Mouse (Mus musculus) forelimb bud, embryonic 11.5 days (tissue): Measurements from ENCODE around the gene Tirap.

Source experiments
- DNase-seq: peaks from one replicate; pipeline ENCODE4 v3.0.0-alpha.2; 2012; ENCODE audit warnings: low read depth, low spot score

Gene Tirap

GRCm38 (mm10) chr9:35199772-35200471 lies at the start of gene Tirap, which contains the start of gene Srpr:
Gene Tirap, minus strand, starts transcription at chr9:35200291.
Gene Srpr, plus strand, starts transcription at chr9:35200175.
- DNase-seq, result peak; percentile 86

DNA sequence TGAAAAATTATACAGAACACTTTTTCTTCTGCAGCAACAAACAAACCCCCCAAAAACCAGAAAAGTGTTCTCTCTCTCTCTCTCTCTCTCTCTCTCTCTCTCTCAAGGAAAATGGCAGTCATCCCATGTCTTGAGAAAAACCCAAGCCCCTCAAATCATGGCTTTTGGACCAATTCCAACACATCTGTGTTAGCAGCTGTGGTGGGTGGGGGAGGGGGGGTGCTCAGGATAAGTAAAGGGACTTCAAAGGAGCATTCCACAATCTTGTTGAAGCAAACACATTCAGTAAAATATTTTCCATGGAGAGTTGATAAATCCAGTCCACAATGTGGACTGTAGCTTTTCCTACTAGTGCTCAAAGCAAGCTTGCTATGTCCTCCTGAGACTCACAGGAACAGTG lies 49.4 kb upstream of the Tirap start:
- DNase-seq, result no peak

DNA sequence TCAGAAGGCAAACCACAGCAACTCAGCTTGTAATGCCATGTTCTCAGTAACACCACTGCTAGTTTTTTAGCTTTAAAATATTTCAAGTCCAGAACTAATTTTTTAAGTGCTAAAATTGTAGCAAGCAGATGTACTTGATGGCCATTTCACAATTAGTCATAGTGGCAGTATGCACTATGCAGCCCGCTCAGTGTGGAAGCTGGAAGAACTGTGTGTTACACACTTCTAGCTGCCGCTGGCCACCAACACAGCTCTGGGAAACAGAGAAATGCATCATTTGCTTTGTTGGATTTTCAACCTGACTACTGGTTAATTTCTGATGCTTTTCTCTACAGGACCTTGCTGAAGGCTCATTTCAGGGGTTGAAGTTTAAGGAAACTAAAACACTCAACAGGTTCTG lies 47.3 kb upstream of the Tirap start:
- DNase-seq, result no peak

GRCm38 (mm10) chr9:35239734-35240133 lies 39.6 kb upstream of the Tirap start:
- no peak for DNase-seq

- DNase-seq, result no peak
Measured at GRCm38 (mm10) chr9:35238915-35239571, 39.0 kb upstream of the Tirap start.

DNA sequence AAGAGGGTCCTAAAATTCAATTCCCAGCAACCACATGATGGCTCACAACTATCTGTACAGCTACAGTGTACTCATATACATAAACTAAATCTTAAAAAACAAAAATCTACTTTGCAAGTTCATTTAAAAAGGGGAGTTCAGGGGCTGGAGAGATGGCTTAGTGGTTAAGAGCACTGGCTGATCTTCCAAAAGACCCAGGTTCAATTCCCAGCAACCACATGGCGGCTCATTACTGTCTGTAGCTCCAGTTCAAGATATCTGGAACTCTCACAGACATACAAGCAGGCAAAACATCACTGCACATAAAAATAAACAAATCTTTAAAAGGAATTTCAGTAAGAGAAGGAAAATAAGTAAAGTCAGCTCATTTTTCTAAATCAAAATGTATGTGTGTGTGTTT lies 38.3 kb upstream of the Tirap start:
- DNase-seq, result no peak

DNA sequence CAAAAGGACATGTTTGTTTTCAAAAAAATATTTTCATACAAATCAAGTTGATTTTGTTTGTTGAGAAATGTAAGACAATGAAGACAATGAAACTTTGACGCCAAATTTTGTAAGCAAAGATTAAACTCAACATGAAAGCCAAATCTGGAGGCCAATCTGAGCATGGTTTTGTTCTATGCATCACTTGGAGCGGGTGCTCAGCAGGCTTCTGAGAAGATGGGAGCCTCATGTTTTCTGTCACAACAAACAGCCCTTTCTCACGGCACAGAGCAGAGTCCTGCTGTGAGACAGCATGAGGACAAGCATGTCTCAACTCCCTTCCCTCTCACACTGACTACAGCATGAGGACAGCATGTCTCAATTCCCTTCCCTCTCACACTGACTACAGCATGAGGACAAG lies 35.9 kb upstream of the Tirap start:
- no peak for DNase-seq

- no peak for DNase-seq
Measured at GRCm38 (mm10) chr9:35228671-35229070, 28.6 kb upstream of the Tirap start.

DNA sequence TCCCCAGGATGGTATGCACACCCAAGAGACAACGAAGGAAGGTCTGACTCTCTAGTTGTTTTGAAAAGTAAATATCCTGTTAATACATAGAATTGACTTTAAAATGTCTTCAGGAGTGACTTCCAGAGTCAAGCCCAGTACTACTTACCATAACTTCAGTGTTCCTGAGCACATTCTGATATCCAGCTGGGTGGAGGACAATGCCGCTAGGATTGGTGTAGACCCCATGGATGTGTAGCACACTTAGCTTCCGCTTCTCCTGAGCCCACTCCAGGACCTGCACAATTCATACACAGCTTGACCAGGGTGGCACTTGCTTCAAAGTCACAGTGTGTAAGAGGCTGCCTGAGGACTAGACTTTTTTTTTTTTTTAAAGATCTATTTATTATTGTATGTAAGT lies 23.4 kb upstream of the Tirap start:
- DNase-seq, result no peak

GRCm38 (mm10) chr9:35217963-35218362 lies 17.9 kb upstream of the Tirap start:
- DNase-seq, result no peak

DNA sequence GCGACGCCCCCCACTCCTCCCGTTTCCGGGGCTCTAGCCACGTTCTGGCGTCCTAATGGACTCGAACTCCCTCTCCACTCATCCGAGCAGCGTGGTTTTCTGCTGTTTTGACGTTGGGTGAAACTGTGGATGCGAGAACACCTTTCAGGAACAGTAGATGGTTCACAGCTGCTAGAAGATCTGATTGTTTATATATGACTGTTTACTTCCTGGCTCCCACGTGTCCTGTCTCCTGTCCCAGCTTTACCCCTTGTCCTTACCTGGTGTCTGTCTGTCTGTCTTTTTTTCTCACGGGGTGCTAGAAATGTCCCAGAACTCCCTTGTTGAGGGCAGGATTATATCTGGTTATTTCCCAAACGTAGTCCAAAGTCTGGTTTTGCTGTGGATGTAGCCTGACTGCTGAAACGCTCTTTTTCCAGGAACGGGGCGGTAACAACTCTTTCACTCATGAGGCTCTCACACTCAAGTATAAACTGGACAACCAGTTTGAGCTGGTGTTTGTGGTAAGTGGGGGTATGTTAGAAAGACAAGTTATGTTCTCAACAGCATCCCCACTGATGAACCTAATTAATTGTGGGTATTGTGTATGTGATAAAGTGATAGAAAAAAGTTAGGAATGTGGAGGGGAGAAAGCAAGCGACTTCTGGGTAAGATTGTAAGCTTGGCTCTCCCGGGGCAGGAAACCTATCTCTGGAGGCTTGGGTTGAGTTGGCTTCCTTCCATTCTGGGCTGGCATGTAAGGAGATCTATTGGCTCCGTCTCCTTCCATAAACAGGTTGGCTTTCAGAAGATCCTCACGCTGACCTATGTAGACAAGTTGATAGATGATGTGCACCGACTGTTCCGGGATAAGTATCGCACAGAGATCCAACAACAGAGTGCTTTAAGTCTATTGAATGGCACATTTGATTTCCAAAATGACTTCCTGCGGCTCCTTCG lies 11.8 kb upstream of the Tirap start:
- no peak for DNase-seq

- peak; percentile 98 for DNase-seq
Measured at GRCm38 (mm10) chr9:35210542-35211474, 10.7 kb upstream of the Tirap start, which contains the start of gene Foxred1. Gene Foxred1, minus strand, starts transcription at chr9:35211055.

- no peak for DNase-seq
Measured at GRCm38 (mm10) chr9:35204421-35204820, 4.3 kb upstream of the Tirap start.

DNA sequence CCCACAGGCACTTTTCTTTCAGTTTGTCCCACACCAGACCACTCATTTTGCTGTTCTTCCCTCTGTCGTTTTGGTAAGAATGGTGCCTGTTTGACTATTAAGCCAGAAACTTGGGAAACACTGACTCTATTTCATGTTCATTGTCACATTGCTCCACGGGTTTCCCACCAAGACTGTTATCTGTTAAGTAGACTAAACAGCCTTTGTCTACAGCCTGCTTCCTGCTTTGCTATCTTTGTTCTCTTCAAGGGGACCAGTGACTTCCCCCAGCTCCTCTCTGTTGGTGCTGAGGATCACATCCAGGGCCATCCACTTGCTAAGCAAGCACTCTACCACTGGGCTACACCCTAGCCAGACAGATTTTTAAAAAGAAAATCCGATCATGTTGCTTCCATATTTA lies 3.4 kb upstream of the Tirap start:
- DNase-seq, result no peak

- no peak for DNase-seq
Measured at GRCm38 (mm10) chr9:35200529-35201060, 504 bp upstream of the Tirap start.

DNA sequence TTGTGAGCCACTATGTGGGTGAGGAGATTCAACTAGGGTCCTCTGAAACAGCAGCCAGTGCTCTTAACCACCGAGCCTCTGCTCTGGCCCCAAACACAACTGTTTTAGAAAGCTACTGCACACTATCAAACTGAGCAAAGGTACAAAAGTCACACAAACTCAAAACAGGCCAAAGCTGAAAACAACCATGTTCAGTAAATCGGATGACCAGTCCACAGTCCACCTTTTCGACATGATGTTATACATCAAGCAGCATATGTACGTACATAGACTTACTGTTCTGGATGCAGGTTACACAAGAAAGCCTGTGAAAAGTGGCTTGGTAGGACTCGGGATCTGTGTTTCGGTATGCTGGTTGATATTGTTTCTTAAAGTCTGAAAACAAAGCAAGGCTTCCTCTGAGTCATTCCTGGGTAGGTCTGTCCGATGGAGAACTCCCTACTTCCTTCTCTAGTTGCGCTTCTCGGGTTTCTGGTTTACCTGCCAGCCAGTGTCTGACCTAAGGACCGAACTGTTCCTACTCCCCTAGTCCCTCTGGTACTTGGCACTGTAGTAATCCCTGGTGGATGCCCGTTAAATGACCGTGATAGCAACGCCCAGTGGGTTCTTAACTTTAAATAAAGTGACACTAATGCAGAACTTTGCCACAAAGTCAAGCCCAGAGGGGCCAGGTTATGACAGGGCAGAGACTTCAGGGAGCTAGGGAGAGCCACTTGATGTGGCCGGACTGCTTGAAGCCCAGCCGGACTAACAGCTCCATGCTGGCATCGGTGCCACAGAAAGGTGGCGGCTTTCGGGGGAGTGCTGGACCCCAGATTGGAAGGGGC lies 933 bp downstream of the Tirap start:
- DNase-seq, result no peak

DNA sequence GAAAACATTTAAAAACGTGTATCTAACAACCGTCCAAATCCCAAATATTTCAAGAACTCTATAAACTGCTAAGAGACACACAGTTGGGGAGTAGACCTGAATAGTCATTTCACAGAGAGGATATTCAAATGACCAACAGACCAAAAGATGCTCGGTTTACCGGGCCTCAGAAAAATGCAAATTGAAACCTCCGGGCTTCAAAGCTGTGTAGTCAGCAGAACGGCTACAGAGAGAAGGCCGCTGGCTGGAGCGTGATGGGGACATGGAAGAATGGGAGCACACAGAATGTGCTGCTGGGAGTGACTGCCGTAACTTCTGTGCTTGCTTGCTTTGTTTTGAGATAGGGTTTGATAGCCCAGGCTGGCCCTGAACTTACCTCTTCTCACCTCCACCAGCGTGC lies 1.7 kb downstream of the Tirap start:
- no peak for DNase-seq

DNA sequence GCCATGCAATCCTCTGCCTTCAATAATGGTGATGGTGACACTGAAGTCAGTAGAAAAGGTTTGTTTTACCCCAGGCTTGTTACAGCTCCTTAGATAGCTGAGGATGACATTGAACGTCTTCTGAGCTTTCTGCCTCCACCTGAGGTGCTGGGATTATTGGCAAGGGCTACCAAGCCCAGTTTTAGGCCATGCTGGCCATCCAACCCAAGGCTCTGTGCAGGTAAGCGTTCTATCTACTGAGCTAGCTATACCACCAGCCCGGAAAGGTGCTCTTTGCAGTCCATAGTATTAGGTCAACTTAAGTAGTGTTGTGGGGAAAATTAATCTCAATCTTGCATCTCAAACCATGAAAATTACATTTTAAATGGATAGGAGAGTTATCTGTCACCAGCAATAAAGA lies 2.5 kb downstream of the Tirap start:
- no peak for DNase-seq

- DNase-seq, result no peak
Measured at GRCm38 (mm10) chr9:35194048-35194447, 6.0 kb downstream of the Tirap start.

DNA sequence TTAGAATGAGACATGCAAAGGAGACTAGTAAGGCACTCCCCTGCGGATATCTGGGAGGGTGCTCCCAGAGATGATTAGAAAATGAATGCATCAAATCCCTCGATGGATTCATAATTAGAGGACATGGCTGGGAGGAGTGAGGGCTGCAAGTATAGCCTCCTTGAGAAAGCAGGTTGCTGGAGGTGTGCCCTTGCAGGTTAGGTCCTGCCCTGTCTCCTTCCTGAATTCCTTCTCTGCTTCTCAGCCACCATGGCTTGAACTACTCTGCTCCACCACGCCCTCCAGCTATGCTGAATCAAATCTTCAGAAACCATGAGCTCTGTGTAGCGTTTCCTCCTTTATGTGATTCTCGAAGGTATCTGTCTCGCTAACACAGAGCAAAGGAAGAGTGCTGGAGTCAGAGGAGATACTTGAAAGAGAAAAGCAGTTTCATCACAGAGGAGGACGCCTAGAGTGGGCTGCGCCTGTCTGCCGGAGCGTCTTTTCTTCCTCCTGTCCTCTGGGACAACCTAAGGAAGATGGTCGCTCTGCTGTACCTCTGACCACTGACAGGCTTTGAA lies 7.0 kb downstream of the Tirap start:
- no peak for DNase-seq
